Mouse (Mus musculus) urinary bladder, postnatal 0 days (tissue): ENCODE data around the gene Tssc4. TPM values are rescaled to one million over a fixed set of nuclear protein-coding genes. Genes with fewer than 3 reads are reported as not detected.

Source experiments
- polyA plus RNA-seq: library from polyadenylated mRNA; unstranded; fragments of >200 nt; fragmentation: Nextera tagmentation; extraction: Ambion mirVana; gene quantifications from 2 replicates; pipeline ENCODE4 v1.2.1, GENCODE M21; 2015

Tssc4 gene
- 46.9 and 52.1 TPM in 2 replicates for polyA plus RNA-seq

DNA sequence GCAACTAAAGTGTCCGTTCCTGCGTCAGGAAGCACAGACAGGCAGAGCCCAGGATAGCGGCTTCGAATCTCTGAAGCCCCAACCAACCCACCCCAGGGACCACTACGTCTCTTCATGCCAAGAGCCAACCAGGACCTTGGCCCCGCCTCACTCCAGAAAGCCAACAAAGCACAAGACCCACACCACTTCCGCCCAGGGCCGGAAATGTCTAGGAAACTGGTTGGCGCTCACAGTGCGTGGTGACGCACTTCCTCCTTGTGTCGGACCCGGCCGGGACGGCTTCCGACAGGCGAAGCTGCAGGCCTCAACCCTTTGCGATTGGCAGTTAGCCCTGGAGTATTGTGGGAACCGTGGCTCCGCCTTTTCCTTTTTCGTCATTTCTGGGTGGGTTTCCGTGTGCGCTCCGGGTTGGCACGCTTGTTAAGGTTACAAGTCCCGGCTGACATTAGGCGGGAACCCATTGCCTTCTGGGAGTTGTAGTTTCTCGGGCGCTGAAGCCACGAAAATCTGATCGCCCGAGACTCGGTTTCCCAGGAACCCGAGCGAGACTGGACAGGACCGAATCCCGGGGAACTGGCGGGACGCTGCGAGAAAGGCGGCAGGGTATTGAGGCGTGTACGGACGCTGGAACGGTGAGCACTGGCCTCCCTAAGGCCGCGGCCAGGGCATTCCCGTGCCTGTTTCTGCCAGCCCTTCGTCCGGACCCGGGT, at the start of gene Tssc4:
Tssc4 (plus strand) TSS at position 368 of the 710 bp plus-strand sequence.

DNA sequence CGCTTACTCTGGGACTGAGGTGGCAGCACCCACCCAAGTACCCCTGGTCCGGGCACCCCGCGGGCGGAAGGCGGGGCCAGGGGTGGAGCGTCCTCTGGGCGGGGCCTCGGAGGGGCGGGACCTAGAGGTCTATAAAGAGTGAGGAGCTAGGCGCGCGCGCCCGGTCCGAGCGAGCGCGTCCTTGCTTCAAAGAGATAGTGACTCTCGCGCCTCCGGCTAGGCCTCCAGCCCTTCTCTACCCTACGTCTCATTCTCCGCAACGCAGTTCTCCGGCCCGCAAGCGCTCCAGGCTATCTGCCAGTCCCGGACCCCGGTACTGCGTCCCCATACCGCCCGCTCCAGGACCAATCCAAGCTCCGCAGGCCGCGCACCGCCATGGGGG, 16.4 kb upstream of the Tssc4 start, which contains the start of gene Cd81:
Cd81 (plus strand) TSS at position 114 of the 382 bp plus-strand sequence.

DNA sequence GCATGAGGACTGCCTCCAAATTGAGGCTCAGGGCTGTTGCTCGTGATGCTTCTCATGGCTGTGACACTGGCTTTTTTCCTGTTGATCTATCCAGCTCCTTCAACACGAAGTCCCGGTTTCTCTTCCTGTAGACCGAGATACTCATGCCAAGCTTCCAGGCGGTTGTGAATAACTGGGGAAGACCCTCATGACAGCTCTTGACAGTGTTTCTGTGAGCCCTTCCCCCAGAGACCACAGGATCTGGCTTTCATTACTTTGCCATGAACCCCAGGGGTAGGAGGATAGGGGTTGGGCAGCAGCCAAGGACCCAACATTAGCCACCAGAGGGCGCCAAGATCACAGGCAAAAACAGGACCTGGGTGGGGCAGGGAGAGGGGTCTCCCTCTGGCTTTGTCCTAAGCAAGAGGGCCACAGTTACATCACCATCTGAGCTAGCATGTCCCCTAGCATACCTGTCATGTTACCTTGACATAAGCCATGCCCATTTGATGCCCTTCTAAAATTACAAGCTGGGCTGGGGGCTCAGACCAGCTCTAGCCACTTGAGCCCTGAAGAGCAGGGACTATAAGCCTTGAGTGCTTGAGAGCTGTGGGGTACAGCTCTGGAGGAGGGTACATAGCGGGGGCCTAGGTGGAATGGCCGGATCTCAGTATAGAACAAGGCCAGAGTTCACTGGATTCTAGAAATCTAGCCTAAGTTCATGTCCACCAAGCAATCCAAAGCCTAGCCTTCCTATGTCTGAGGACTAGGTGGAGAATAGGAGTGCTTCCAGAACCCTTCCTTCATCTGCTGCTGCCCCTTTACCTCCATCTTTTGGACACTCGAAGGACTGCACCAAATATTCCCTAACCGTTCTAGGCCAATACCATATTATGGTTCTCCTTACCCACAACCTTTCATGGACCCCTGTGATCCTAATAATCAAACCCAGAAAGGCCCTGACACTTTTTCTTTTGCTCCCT, 25.8 kb downstream of the Tssc4 start, which contains the start of gene Trpm5:
Trpm5 (minus strand) TSS at position 51 of the 962 bp plus-strand sequence.

GRCm38 (mm10) chr7:143106062-143106461, 37.0 kb downstream of the Tssc4 start, which contains the start of gene Kcnq1:
Kcnq1 (plus strand) TSS chr7:143106362.

Other genes starting within 250 kb of the Tssc4 start
- 0.35 and 0.69 TPM in 2 replicates for gene Th, start 138.1 kb upstream of the Tssc4 start, polyA plus RNA-seq
- 2.2 and 2.4 TPM in 2 replicates for gene Ascl2, start 100.0 kb upstream of the Tssc4 start, polyA plus RNA-seq
- 0.89 and 1.5 TPM in 2 replicates for gene Tspan32, start 64.2 kb upstream of the Tssc4 start, polyA plus RNA-seq
- 714 and 796 TPM in 2 replicates for gene Cd81, start 16.5 kb upstream of the Tssc4 start, polyA plus RNA-seq
- 2.2 and 2.5 TPM in 2 replicates for gene Trpm5, start 25.4 kb downstream of the Tssc4 start, polyA plus RNA-seq
- gene Kcnq1, start 37.1 kb downstream of the Tssc4 start, polyA plus RNA-seq = 0.59 and 0.82 TPM in 2 replicates